Mouse (Mus musculus) urinary bladder, postnatal 10 days (tissue): ENCODE results near the gene Atp2b1.

ENCODE experiments used
- DNase-seq: peaks from one replicate; pipeline ENCODE4 v3.0.0; 2022; ENCODE audit warnings: low spot score

Gene Atp2b1

GRCm38 (mm10) chr10:98913961-98914809 lies at the start of gene Atp2b1:
Gene Atp2b1, plus strand, starts transcription at chr10:98914406.
- peak; percentile 87 for DNase-seq

DNA sequence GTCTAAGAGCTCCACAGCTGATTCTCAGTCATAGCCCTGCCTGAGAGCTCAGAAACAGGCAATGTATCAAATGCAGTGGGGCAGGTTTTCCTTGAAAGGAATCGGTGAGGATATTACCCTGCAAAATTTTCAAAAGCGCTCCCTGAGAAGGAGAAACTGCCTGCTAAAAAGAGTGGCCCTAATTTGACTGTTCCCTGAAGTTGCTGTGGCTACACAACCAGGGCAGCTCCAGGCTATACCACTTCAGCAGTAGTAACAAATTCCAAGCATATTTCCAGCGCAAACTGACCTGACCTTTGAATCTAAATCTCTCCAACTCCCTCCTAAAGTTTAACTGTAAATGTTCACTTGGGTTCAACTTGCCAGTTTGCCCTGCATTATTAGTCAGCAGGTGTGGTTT lies 49.4 kb upstream of the Atp2b1 start:
- DNase-seq = no peak

GRCm38 (mm10) chr10:98866836-98867370 lies 47.3 kb upstream of the Atp2b1 start:
- DNase-seq = no peak

DNA sequence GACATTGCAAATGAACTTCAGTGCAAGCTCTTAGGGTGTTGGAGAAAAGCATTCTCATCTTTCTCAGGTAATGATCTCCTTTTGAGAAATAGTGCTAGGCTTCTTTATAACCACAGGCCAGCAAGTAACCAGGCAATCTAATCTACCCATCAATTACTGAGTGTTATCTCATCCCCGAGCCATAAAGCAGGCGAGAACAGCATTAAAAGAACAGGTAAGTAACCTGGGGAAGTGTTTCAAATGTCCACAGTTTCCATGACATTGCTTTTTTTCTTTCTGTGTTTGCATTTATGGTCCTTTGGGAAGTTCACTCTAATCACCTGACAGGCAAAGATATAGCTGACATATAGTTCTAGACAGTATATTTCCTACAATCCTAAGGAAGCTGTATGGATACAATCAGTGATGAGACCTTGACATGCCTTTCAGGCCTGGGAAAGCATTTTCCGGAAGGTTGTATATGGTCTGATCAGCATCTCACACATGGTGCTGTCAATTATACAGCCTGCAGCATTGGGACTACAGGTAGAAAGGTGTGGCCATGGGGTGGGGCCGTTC lies 45.8 kb upstream of the Atp2b1 start:
- DNase-seq = no peak

DNA sequence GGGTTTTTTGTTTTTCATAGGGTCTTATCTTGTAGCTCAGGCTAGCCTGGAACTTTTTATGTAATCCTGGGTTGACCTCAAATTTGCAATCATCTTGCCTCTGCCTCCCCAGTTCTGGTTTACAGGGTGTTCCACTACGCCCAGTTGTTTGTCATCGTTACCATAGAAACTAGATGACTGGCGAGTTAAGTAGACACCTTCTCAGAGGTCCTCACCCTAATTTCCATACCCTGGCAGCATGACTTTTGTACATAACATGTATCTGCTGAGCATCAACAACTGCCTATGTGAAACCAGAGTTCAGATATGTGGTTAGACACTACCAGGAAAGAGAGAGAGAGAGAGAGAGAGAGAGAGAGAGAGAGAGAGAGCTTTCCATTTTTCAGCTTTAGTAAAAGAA lies 36.4 kb upstream of the Atp2b1 start:
- no peak for DNase-seq

DNA sequence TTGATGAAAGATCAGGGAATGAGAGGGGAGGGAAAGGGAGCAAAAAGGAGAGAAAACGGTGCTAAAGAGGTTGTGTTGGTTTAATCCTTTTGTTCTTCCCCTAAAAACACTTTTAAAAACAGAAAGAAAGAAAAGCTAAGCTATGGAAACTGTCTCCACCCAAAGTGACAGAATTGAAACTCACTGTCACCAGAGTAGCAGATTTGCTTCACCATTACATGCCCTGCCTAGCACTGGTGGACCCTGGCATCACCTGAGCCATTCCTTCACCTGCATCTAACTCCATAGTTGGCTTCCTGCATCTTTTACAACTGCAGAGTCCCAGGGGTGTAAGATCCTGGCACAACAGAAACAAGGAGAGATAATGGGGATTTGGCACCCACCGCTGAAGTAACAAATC lies 35.6 kb upstream of the Atp2b1 start:
- DNase-seq = no peak

DNA sequence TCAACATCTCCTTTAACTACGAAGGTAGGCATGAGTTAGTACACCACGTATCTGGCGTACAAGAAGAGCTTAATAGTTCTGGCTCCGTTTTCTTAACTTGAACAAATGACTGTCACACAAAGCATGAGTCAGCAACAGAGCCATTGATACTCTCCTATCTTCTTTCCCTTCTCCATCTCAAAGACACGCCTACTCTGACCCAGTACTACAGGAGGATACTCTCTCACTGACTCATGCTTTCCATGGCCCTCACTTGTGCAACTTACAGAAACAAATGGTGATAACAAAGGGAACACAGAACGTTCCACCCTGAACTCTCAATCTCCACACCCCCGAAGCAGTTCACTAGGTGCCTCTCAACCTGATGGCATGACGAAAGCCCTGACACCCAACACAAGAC lies 34.1 kb upstream of the Atp2b1 start:
- DNase-seq = no peak

- no peak for DNase-seq
Measured at GRCm38 (mm10) chr10:98880711-98881110, 33.5 kb upstream of the Atp2b1 start.

- DNase-seq = no peak
Measured at GRCm38 (mm10) chr10:98881492-98881891, 32.7 kb upstream of the Atp2b1 start.

DNA sequence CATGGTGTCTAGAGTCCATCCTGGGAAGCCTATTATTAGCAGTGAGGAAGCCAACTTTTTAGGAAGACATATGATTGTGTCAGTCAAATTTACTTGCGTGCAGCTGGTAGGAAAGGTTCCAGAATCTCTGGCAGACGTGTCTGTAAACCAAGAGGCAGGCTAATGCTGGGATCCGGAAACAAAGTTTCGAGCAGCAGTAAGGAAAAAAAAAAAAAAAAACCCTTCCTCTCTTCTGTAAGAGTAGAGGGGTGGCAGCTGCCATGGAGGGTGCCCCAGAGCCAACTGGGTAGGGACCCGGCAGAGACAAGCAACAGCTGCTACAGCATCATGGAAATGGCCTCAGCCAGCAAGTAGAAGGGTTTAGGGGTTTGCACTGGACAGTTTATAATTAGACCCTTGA lies 31.6 kb upstream of the Atp2b1 start:
- no peak for DNase-seq

DNA sequence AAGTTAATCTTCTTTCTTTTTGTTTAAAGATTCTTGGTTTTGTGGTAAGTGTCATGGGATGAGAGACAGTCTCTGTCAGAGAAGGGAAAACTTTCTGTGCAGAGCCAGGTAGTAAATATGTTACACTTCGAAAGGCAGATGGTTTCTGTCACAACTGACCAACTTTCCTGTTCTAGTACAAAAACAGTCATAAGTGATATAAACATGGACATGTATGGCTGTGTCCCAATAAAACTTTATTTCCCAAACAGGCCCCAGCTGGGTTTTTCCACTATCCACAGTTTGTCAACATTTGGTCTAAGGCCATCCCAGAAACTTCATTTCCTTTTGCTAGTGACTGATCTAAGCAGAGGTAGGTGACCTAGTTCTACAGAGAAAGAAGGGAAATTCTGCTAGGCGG lies 29.8 kb upstream of the Atp2b1 start:
- DNase-seq = no peak

- no peak for DNase-seq
Measured at GRCm38 (mm10) chr10:98886770-98887271, 27.4 kb upstream of the Atp2b1 start.

DNA sequence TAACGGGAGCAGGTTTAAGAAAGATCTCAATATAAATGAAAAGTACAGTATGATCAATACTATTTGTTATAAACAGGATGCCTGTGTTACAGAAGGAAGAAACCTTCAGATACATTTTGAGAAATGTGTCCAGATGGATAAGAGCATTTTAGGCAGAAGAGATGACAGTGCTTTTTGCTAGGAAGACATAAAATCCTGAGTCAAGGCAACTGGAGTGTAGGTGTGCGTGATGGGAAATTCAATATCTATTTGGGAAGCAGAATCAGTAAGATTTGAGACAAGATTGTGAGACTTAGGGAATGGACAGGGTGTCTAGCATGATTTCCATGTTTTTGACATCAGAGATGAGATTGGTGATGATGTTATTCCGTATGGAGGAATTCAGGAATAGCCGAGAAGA lies 22.8 kb upstream of the Atp2b1 start:
- DNase-seq = no peak

DNA sequence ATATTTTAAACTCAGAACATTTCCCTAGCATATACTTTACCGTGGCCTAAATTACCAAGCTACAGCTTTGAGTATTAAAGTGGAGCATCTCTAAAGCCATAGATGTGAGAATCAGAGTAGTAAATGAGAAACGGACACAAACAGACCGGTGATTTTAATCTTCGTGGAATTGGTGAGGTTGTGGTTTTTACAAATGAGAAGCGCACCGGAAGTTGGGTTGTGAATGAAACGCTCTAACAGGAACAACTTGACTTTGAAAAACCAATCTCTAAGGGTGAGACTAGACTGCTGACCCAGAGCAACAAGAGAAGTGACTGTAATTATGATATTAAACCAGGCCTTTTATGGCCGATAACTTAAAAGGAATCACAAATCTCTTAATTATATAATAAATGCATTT lies 16.7 kb upstream of the Atp2b1 start:
- DNase-seq = no peak

GRCm38 (mm10) chr10:98897913-98898748 lies 16.1 kb upstream of the Atp2b1 start:
- DNase-seq = no peak

DNA sequence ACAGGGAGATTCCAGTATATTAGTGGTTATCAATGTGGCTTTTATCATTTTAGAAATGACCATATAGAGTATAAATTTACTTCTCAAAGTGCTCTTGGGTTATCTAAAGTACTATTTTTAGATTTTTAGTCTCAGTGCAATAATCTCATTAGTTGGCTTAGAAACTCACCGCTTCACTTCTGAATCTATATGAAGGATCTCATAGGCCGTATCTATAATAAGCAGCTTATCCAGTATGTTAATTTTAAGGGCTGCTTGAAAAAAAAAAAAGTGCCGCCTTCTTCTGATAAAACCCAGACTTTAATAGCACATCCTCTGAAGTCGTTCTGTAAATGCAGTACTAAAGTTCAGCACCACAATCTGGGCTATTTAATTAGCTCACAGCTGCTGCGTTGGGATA lies 12.7 kb upstream of the Atp2b1 start:
- no peak for DNase-seq

DNA sequence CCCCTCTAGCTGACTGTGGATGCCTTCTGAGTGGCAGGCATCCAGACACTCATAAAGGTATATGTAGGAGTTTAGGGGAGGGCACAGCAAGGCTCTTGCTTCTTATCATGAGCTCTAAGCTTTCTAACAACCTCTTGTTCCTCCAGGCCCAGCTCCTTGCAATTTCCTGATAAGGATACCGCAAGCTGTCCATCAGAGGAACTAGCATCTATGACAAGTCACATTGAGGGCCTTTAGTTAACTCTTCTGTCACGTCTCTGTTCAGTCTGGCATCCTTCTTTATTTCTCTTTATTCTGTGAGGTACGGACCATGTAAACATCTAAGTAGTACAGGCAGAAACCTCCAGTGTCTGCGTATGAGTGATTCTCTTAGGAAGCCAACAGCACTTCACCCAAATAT lies 8.2 kb upstream of the Atp2b1 start:
- DNase-seq = no peak

DNA sequence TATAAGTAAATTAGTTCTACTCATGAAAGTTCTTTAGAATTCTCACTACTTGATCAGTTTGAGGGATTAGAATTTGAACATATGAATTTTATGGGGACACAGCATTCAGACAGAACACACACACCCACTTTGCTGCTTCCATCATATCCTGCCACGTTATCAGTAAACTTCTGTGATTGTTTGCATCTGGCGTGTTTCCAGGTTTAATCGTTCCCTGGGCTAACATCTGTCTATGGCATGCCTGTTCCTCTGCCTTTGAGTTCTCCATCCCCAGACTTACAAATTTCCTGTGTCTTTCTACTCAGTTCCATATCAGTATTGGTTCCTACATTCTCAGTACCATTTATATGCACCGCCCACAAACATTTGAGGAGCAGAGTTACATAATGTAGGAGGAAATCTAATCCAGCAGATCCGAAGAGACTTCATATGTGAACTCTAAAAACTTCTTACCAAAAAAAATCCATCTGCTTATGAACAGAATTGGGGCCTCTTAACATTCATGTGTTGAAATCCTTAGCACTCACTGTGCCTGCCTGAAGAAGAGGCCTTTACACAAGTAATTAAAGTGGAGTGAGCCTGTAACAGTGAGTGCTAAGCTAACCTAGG lies 7.2 kb upstream of the Atp2b1 start:
- DNase-seq = no peak

GRCm38 (mm10) chr10:98913610-98913960 lies 621 bp upstream of the Atp2b1 start:
- no peak for DNase-seq

DNA sequence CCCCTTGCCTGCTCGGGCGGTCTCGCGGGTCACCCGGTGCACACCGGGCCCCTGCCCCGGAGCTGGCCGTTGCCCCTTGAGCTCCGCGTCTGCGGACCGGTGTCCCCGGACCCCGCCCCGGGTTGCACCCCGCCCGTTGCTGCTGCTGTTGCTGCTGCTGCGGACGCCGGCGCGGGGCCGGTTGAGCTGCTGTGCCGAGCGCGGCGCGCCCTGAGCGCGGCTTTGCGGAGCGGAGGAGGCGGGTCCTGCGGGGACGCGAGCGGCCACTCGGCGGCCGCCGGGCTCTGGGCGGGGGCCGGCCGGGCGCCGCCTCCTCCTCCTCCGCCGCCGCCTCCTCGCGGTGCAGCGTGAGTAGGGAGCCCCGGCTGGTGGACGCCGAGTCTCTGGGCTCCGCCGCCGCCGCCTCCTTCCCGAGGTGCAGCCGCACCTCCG lies 620 bp downstream of the Atp2b1 start:
- DNase-seq = peak; percentile 52

DNA sequence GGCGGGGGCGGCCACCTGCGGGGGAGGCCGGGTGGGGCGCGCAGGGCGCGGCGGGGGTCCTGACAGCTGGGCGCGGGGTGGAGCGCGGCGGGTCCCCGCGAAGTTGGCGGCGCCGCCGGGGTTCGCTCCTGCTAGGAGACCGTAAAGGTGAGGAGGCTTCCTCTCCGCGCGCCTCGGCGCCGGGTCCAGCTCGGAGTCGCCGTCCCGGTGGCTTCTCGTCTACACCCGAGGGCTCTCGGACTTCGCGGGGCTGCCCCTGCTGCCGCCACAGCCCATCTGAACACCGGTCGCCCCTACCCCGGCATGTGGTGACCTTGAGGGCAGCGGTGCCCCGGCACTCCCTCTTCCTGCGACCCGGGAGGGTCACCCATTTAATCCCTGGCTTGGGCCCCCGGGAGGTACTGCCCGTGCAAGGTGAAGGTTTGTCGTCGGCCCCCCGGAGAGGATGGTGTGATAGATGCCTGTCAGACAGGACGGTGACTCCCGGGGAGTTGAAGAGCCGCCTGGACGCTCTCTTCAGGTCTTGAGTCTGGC lies 1.3 kb downstream of the Atp2b1 start:
- peak; percentile 27 for DNase-seq
